Mouse (Mus musculus): ENCODE data around the gene Tra2b. TPM values are rescaled to one million over a fixed set of nuclear protein-coding genes. Genes with fewer than 3 reads are reported as not detected.
"Not testable (repeated sequence)": the region's sequence is repeated elsewhere in the genome, so short reads cannot be mapped to it uniquely, and the experiment has no call there.

The Tra2b gene
- polyA plus RNA-seq, 1 experiment from 2014 or later = 436 TPM

- ATAC-seq = no peak
- Histone ChIP-seq H3K4me3 (no peak overlapping the region), H3K4me2 (no peak overlapping the region), H3K27ac (no peak overlapping the region), H3K36me3 (ENCODE audit: poor library complexity, severe bottlenecking) (peaks cover 72% of the 10 kb centered on the region), H3K27me3 (no peaks in the 10 kb centered on the region), H3K9me3 (replicated peaks) (no peaks in the 10 kb centered on the region), H3K9ac (no peak overlapping the region), H3K4me1 (no peaks in the 10 kb centered on the region)
- WGBS = 90% methylated on average over 5 of the region's 5 CpGs
These were observed 24.9 kb downstream of the Tra2b start for GRCm38 (mm10) chr16:22240856-22241255.

- Histone ChIP-seq H3K4me1 (no peaks in the 10 kb centered on the region), H3K4me2 (no peak overlapping the region), H3K27ac (no peak overlapping the region), H3K36me3 (ENCODE audit: poor library complexity, severe bottlenecking) (peaks cover 67% of the 10 kb centered on the region), H3K9ac (no peak overlapping the region), H3K9me3 (replicated peaks) (no peaks in the 10 kb centered on the region), H3K27me3 (no peaks in the 10 kb centered on the region), H3K4me3 (no peak overlapping the region)
- ATAC-seq = no peak
- WGBS = 85% methylated on average over 2 of the region's 2 CpGs
These were observed 25.8 kb downstream of the Tra2b start for GRCm38 (mm10) chr16:22239978-22240377.

GRCm38 (mm10) chr16:22238928-22239620, 26.7 kb downstream of the Tra2b start:
- 81% methylated on average over 4 of the region's 4 CpGs for WGBS
- peaks cover 58% of the 10 kb centered on the region for H3K36me3 ChIP-seq (ENCODE audit: poor library complexity, severe bottlenecking)
- H3K4me3 ChIP-seq = no peak overlapping the region

GRCm38 (mm10) chr16:22238402-22238801, 27.4 kb downstream of the Tra2b start:
- not testable (repeated sequence) for H3K4me2 ChIP-seq; H3K4me1 ChIP-seq; H3K4me3 ChIP-seq; H3K9me3 ChIP-seq (replicated peaks); H3K27ac ChIP-seq; ATAC-seq; H3K9ac ChIP-seq; H3K27me3 ChIP-seq
- H3K36me3 ChIP-seq (ENCODE audit: poor library complexity, severe bottlenecking) = peaks cover 51% of the 10 kb centered on the region
- WGBS = 86% methylated on average over 4 of the region's 4 CpGs

More at GRCm38 (mm10) chr16:22238928-22239620, 26.7 kb downstream of the Tra2b start:
- no peaks in the 10 kb centered on the region for H3K9me3 ChIP-seq (replicated peaks)
- no peak overlapping the region for H3K27ac ChIP-seq
- no peak for ATAC-seq
- no peaks in the 10 kb centered on the region for H3K27me3 ChIP-seq
- no peak overlapping the region for H3K4me2 ChIP-seq
- H3K4me1 ChIP-seq = peaks cover 5% of the 10 kb centered on the region; the same call in 1 of the 2 replicates
- H3K9ac ChIP-seq = no peak overlapping the region

GRCm38 (mm10) chr16:22236814-22237213, 29.0 kb downstream of the Tra2b start:
- Histone ChIP-seq H3K36me3 (ENCODE audit: poor library complexity, severe bottlenecking) (peaks cover 35% of the 10 kb centered on the region), H3K4me2 (no peak overlapping the region), H3K27ac (no peak overlapping the region), H3K9me3 (replicated peaks) (no peaks in the 10 kb centered on the region), H3K4me1 (peaks cover 9% of the 10 kb centered on the region; the same call in 1 of the 2 replicates), H3K4me3 (no peak overlapping the region), H3K9ac (no peak overlapping the region), H3K27me3 (no peaks in the 10 kb centered on the region)
- no peak for ATAC-seq
- WGBS = 95% methylated on average over 16 of the region's 16 CpGs

- Histone ChIP-seq H3K4me2 (no peak overlapping the region), H3K36me3 (ENCODE audit: poor library complexity, severe bottlenecking) (peaks cover 14% of the 10 kb centered on the region), H3K27ac (no peak overlapping the region), H3K9me3 (replicated peaks) (no peaks in the 10 kb centered on the region), H3K4me3 (no peak overlapping the region), H3K4me1 (peaks cover 9% of the 10 kb centered on the region; the same call in 1 of the 2 replicates), H3K27me3 (no peaks in the 10 kb centered on the region), H3K9ac (no peak overlapping the region)
- ATAC-seq = no peak
- WGBS = 21% methylated on average over 6 of the region's 6 CpGs
These were observed 31.3 kb downstream of the Tra2b start for GRCm38 (mm10) chr16:22234535-22234934.

- WGBS = 70% methylated on average over 16 of the region's 16 CpGs
- H3K27me3 ChIP-seq; H3K4me1 ChIP-seq; ATAC-seq; H3K4me3 ChIP-seq; H3K36me3 ChIP-seq (ENCODE audit: poor library complexity, severe bottlenecking); H3K27ac ChIP-seq; H3K9me3 ChIP-seq (replicated peaks); H3K9ac ChIP-seq; H3K4me2 ChIP-seq: not testable (repeated sequence)
These were observed 35.5 kb downstream of the Tra2b start for GRCm38 (mm10) chr16:22230276-22230675.

GRCm38 (mm10) chr16:22203501-22203900, 62.3 kb downstream of the Tra2b start:
- no peaks in the 10 kb centered on the region for H3K4me1 ChIP-seq
- H3K9me3 ChIP-seq (replicated peaks) = no peaks in the 10 kb centered on the region
- H3K9ac ChIP-seq = no peak overlapping the region
- no peak overlapping the region for H3K4me2 ChIP-seq
- H3K36me3 ChIP-seq (ENCODE audit: poor library complexity, severe bottlenecking) = no peaks in the 10 kb centered on the region
- no peaks in the 10 kb centered on the region for H3K27me3 ChIP-seq
- no peak overlapping the region for H3K4me3 ChIP-seq
- WGBS = 92% methylated on average over 1 of the region's 1 CpGs
- ATAC-seq = no peak
- H3K27ac ChIP-seq = no peak overlapping the region

GRCm38 (mm10) chr16:22201858-22202257, 63.9 kb downstream of the Tra2b start:
- H3K4me3 ChIP-seq = no peak overlapping the region
- no peak overlapping the region for H3K27ac ChIP-seq
- ATAC-seq = no peak
- H3K36me3 ChIP-seq (ENCODE audit: poor library complexity, severe bottlenecking) = no peaks in the 10 kb centered on the region
- no peak overlapping the region for H3K9ac ChIP-seq
- no peaks in the 10 kb centered on the region for H3K27me3 ChIP-seq
- 69% methylated on average over 3 of the region's 3 CpGs for WGBS
- H3K4me2 ChIP-seq = no peak overlapping the region
- no peaks in the 10 kb centered on the region for H3K9me3 ChIP-seq (replicated peaks)
- H3K4me1 ChIP-seq = no peaks in the 10 kb centered on the region

GRCm38 (mm10) chr16:22200476-22200875, 65.3 kb downstream of the Tra2b start:
- Histone ChIP-seq H3K4me2 (no peak overlapping the region), H3K4me3 (no peak overlapping the region), H3K4me1 (no peaks in the 10 kb centered on the region), H3K9me3 (replicated peaks) (no peaks in the 10 kb centered on the region), H3K27ac (no peak overlapping the region), H3K9ac (no peak overlapping the region), H3K36me3 (ENCODE audit: poor library complexity, severe bottlenecking) (no peaks in the 10 kb centered on the region), H3K27me3 (no peaks in the 10 kb centered on the region)
- 38% methylated on average over 1 of the region's 1 CpGs for WGBS
- no peak for ATAC-seq

Other genes starting within 250 kb of the Tra2b start
- 52.7 and 55.3 TPM in 2 replicates for gene Igf2bp2, start 102.7 kb downstream of the Tra2b start, polyA plus RNA-seq (2015; fragmentation: Nextera tagmentation; extraction: Ambion mirVana)
- gene Etv5, start 173.7 kb upstream of the Tra2b start, polyA plus RNA-seq (2015; fragmentation: Nextera tagmentation; extraction: Ambion mirVana) = 14.5 and 15.0 TPM in 2 replicates